Mouse (Mus musculus): ENCODE data around the gene Stil. TPM values are rescaled to one million over a fixed set of nuclear protein-coding genes. Genes with fewer than 3 reads are reported as not detected.
"Not testable (repeated sequence)": the region's sequence is repeated elsewhere in the genome, so short reads cannot be mapped to it uniquely, and the experiment has no call there.

Gene Stil
- 18.3 and 23.0 TPM in 2 replicates for polyA plus RNA-seq (2014; fragmentation: Nextera tagmentation; extraction: Ambion mirVana)

- Histone ChIP-seq H3K4me1 (replicated peaks; ENCODE audit: control insufficient read depth, insufficient read depth, low read length) (no peaks in the 10 kb centered on the region; the same call in 1 of the 2 replicates), H3K27me3 (ENCODE audit: control insufficient read depth, insufficient read depth, low read length) (no peaks in the 10 kb centered on the region), H3K4me2 (replicated peaks; ENCODE audit: low read depth, low read length) (peak within 1 kb of the TSS; percentile 64), H3K36me3 (ENCODE audit: control insufficient read depth, insufficient read depth, low read length) (no peaks in the 10 kb centered on the region), H3K27ac (ENCODE audit: low read depth, low read length) (peak within 1 kb of the TSS; percentile 91), H3K4me3 (ENCODE audit: low read depth, low read length) (peak within 1 kb of the TSS; percentile 58), H3K9me3 (ENCODE audit: control insufficient read depth, low read length) (no peaks in the 10 kb centered on the region), H3K9ac (ENCODE audit: low read depth, low read length) (peak within 1 kb of the TSS; percentile 74)
- ATAC-seq (ENCODE audit: low FRiP score): peak; percentile 100
- WGBS: under 1% methylated on average over 52 of the region's 52 CpGs
- DNase-seq (ENCODE audit: low spot score): peak; percentile 96
Measured at GRCm38 (mm10) chr4:114999773-115000428, at the start of gene Stil. Gene Stil (plus strand): TSS chr4:115000159.

GRCm38 (mm10) chr4:114953172-114953571 is 46.8 kb upstream of the Stil start:
- no peaks in the 10 kb centered on the region for H3K9me3 ChIP-seq (ENCODE audit: control insufficient read depth, low read length)
- no peak overlapping the region for H3K4me3 ChIP-seq (ENCODE audit: low read depth, low read length)
- no peak overlapping the region for H3K4me2 ChIP-seq (replicated peaks; ENCODE audit: low read depth, low read length)
- H3K27ac ChIP-seq (ENCODE audit: low read depth, low read length): no peak overlapping the region
- no peak for ATAC-seq (ENCODE audit: low FRiP score)
- H3K36me3 ChIP-seq (ENCODE audit: control insufficient read depth, insufficient read depth, low read length): no peaks in the 10 kb centered on the region
- DNase-seq (ENCODE audit: low spot score): no peak
- no peaks in the 10 kb centered on the region for H3K4me1 ChIP-seq (replicated peaks; ENCODE audit: control insufficient read depth, insufficient read depth, low read length)
- WGBS: 84% methylated on average over 3 of the region's 3 CpGs
- no peak overlapping the region for H3K9ac ChIP-seq (ENCODE audit: low read depth, low read length)
- no peaks in the 10 kb centered on the region for H3K27me3 ChIP-seq (ENCODE audit: control insufficient read depth, insufficient read depth, low read length)

GRCm38 (mm10) chr4:114957403-114957802 is 42.6 kb upstream of the Stil start:
- Histone ChIP-seq H3K4me2 (replicated peaks; ENCODE audit: low read depth, low read length) (no peak overlapping the region), H3K9me3 (ENCODE audit: control insufficient read depth, low read length) (no peaks in the 10 kb centered on the region), H3K4me3 (ENCODE audit: low read depth, low read length) (no peak overlapping the region), H3K36me3 (ENCODE audit: control insufficient read depth, insufficient read depth, low read length) (no peaks in the 10 kb centered on the region), H3K27ac (ENCODE audit: low read depth, low read length) (no peak overlapping the region), H3K27me3 (ENCODE audit: control insufficient read depth, insufficient read depth, low read length) (no peaks in the 10 kb centered on the region), H3K9ac (ENCODE audit: low read depth, low read length) (no peak overlapping the region), H3K4me1 (replicated peaks; ENCODE audit: control insufficient read depth, insufficient read depth, low read length) (no peaks in the 10 kb centered on the region)
- no peak for DNase-seq (ENCODE audit: low spot score)
- ATAC-seq (ENCODE audit: low FRiP score): no peak

- H3K36me3 ChIP-seq (ENCODE audit: control insufficient read depth, insufficient read depth, low read length): no peaks in the 10 kb centered on the region
- WGBS: 93% methylated on average over 2 of the region's 2 CpGs
- H3K27ac ChIP-seq (ENCODE audit: low read depth, low read length): no peak overlapping the region
- H3K4me3 ChIP-seq (ENCODE audit: low read depth, low read length): no peak overlapping the region
- no peak overlapping the region for H3K9ac ChIP-seq (ENCODE audit: low read depth, low read length)
- H3K27me3 ChIP-seq (ENCODE audit: control insufficient read depth, insufficient read depth, low read length): no peaks in the 10 kb centered on the region
- no peaks in the 10 kb centered on the region for H3K9me3 ChIP-seq (ENCODE audit: control insufficient read depth, low read length)
- DNase-seq (ENCODE audit: low spot score) (no peak), ATAC-seq (ENCODE audit: low FRiP score) (no peak)
- H3K4me1 ChIP-seq (replicated peaks; ENCODE audit: control insufficient read depth, insufficient read depth, low read length): no peaks in the 10 kb centered on the region
- H3K4me2 ChIP-seq (replicated peaks; ENCODE audit: low read depth, low read length): no peak overlapping the region
Measured at GRCm38 (mm10) chr4:114958231-114958630, 41.7 kb upstream of the Stil start.

GRCm38 (mm10) chr4:114958786-114959185 is 41.2 kb upstream of the Stil start:
- DNase-seq (ENCODE audit: low spot score) (no peak), ATAC-seq (ENCODE audit: low FRiP score) (no peak)
- H3K9me3 ChIP-seq (ENCODE audit: control insufficient read depth, low read length): no peaks in the 10 kb centered on the region
- H3K36me3 ChIP-seq (ENCODE audit: control insufficient read depth, insufficient read depth, low read length): no peaks in the 10 kb centered on the region
- H3K4me1 ChIP-seq (replicated peaks; ENCODE audit: control insufficient read depth, insufficient read depth, low read length): no peaks in the 10 kb centered on the region
- H3K9ac ChIP-seq (ENCODE audit: low read depth, low read length): no peak overlapping the region
- H3K27me3 ChIP-seq (ENCODE audit: control insufficient read depth, insufficient read depth, low read length): no peaks in the 10 kb centered on the region
- no peak overlapping the region for H3K27ac ChIP-seq (ENCODE audit: low read depth, low read length)
- H3K4me2 ChIP-seq (replicated peaks; ENCODE audit: low read depth, low read length): no peak overlapping the region
- 95% methylated on average over 4 of the region's 4 CpGs for WGBS
- H3K4me3 ChIP-seq (ENCODE audit: low read depth, low read length): no peak overlapping the region

- no peaks in the 10 kb centered on the region for H3K9me3 ChIP-seq (ENCODE audit: control insufficient read depth, low read length)
- H3K4me2 ChIP-seq (replicated peaks; ENCODE audit: low read depth, low read length): no peak overlapping the region
- no peak overlapping the region for H3K27ac ChIP-seq (ENCODE audit: low read depth, low read length)
- no peaks in the 10 kb centered on the region for H3K4me1 ChIP-seq (replicated peaks; ENCODE audit: control insufficient read depth, insufficient read depth, low read length)
- H3K36me3 ChIP-seq (ENCODE audit: control insufficient read depth, insufficient read depth, low read length): no peaks in the 10 kb centered on the region; the same call in 1 of the 2 replicates
- H3K4me3 ChIP-seq (ENCODE audit: low read depth, low read length): no peak overlapping the region
- no peaks in the 10 kb centered on the region for H3K27me3 ChIP-seq (ENCODE audit: control insufficient read depth, insufficient read depth, low read length)
- ATAC-seq (ENCODE audit: low FRiP score) (no peak), DNase-seq (ENCODE audit: low spot score) (no peak)
- no peak overlapping the region for H3K9ac ChIP-seq (ENCODE audit: low read depth, low read length)
- WGBS: 95% methylated on average over 2 of the region's 2 CpGs
Measured at GRCm38 (mm10) chr4:114959533-114959932, 40.4 kb upstream of the Stil start.

- not testable (repeated sequence) for DNase-seq (ENCODE audit: low spot score); H3K9me3 ChIP-seq (ENCODE audit: control insufficient read depth, low read length); H3K9ac ChIP-seq (ENCODE audit: low read depth, low read length); H3K4me2 ChIP-seq (replicated peaks; ENCODE audit: low read depth, low read length); H3K4me1 ChIP-seq (replicated peaks; ENCODE audit: control insufficient read depth, insufficient read depth, low read length); H3K27ac ChIP-seq (ENCODE audit: low read depth, low read length); H3K4me3 ChIP-seq (ENCODE audit: low read depth, low read length); ATAC-seq (ENCODE audit: low FRiP score); H3K36me3 ChIP-seq (ENCODE audit: control insufficient read depth, insufficient read depth, low read length); H3K27me3 ChIP-seq (ENCODE audit: control insufficient read depth, insufficient read depth, low read length)
- WGBS: 93% methylated on average over 2 of the region's 2 CpGs
Measured at GRCm38 (mm10) chr4:114960881-114961280, 39.1 kb upstream of the Stil start.

- DNase-seq (ENCODE audit: low spot score): no peak
- ATAC-seq (ENCODE audit: low FRiP score): no peak
- no peaks in the 10 kb centered on the region for H3K4me1 ChIP-seq (replicated peaks; ENCODE audit: control insufficient read depth, insufficient read depth, low read length)
- 96% methylated on average over 5 of the region's 5 CpGs for WGBS
- no peak overlapping the region for H3K9ac ChIP-seq (ENCODE audit: low read depth, low read length)
- no peaks in the 10 kb centered on the region for H3K9me3 ChIP-seq (ENCODE audit: control insufficient read depth, low read length)
- H3K27me3 ChIP-seq (ENCODE audit: control insufficient read depth, insufficient read depth, low read length): no peaks in the 10 kb centered on the region
- H3K27ac ChIP-seq (ENCODE audit: low read depth, low read length): no peak overlapping the region
- H3K36me3 ChIP-seq (ENCODE audit: control insufficient read depth, insufficient read depth, low read length): no peaks in the 10 kb centered on the region
- no peak overlapping the region for H3K4me3 ChIP-seq (ENCODE audit: low read depth, low read length)
- no peak overlapping the region for H3K4me2 ChIP-seq (replicated peaks; ENCODE audit: low read depth, low read length)
Measured at GRCm38 (mm10) chr4:114970736-114971135, 29.2 kb upstream of the Stil start.

GRCm38 (mm10) chr4:114973229-114973740 is 26.7 kb upstream of the Stil start:
- WGBS: 100% methylated on average over 1 of the region's 1 CpGs
- Histone ChIP-seq H3K9ac (ENCODE audit: low read depth, low read length) (no peak overlapping the region), H3K4me2 (replicated peaks; ENCODE audit: low read depth, low read length) (no peak overlapping the region), H3K4me3 (ENCODE audit: low read depth, low read length) (no peak overlapping the region), H3K27ac (ENCODE audit: low read depth, low read length) (no peak overlapping the region), H3K36me3 (ENCODE audit: control insufficient read depth, insufficient read depth, low read length) (no peaks in the 10 kb centered on the region), H3K4me1 (replicated peaks; ENCODE audit: control insufficient read depth, insufficient read depth, low read length) (no peaks in the 10 kb centered on the region), H3K27me3 (ENCODE audit: control insufficient read depth, insufficient read depth, low read length) (no peaks in the 10 kb centered on the region), H3K9me3 (ENCODE audit: control insufficient read depth, low read length) (no peaks in the 10 kb centered on the region)
- no peak for ATAC-seq (ENCODE audit: low FRiP score)
- DNase-seq (ENCODE audit: low spot score): no peak
